Mouse (Mus musculus) central nervous system, embryonic 11.5 days (tissue): Measurements from ENCODE around the gene Mettl7b. TPM values are rescaled to one million over a fixed set of nuclear protein-coding genes. Genes with fewer than 3 reads are reported as not detected.

Experiments used
- polyA plus RNA-seq: library from polyadenylated mRNA; depleted of rRNA; stranded (reverse); fragments of >200 nt; gene quantifications from 2 replicates; pipeline ENCODE4 v1.2.3, GENCODE M21; 2012; rRNA removed

Mettl7b gene
- polyA plus RNA-seq = 0.04 TPM in 1 of 2 replicates, not detected in the other

DNA sequence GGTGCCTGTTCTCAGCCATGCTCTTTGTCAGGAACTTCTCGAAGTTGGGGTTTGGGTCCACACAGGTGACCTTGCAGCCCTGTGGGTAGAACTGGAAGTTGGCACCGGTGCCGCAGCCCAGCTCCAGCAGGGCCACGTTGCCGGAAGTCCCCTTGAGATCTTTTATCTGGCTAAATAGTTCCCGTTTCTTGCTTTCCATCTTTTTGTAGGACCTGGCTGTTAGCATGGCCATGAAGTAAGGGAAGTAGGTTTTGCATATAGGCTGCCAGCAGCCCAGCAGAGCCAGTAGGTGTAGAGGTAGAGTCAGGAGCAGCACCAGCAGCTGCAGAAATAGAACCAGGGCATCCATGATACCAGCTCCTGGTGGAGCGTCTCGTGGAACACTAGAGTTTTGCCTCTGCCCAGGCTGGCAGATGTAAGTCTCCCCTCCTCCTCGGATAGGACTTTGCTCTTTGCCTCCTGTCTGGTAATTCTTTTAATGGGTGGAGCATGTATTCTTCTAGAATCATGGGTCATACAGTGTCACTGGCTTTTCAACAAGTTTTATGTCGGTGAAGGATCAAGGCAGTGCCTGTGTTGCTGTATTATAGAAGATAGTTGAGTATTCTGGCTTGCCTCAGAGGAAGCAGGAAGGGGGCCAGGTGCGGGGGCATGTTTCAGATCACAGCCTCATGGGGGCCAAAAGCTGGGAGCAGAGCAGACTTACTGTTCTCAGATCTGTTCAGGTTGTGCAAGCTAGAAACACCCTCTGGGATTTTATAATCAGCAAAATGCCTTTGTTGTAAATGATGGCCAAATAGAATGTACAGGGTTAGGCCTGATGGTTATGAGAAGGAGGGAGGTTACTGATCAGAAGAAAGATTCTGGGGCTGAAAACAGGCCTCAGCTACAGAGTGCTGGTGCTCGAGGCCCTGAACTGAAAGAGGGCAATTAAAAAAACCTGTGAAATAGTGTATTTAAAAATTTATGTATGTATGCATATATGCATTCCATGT, at the start of gene Mettl7b:
Mettl7b (minus strand) TSS at position 399 of the 995 bp plus-strand sequence.

DNA sequence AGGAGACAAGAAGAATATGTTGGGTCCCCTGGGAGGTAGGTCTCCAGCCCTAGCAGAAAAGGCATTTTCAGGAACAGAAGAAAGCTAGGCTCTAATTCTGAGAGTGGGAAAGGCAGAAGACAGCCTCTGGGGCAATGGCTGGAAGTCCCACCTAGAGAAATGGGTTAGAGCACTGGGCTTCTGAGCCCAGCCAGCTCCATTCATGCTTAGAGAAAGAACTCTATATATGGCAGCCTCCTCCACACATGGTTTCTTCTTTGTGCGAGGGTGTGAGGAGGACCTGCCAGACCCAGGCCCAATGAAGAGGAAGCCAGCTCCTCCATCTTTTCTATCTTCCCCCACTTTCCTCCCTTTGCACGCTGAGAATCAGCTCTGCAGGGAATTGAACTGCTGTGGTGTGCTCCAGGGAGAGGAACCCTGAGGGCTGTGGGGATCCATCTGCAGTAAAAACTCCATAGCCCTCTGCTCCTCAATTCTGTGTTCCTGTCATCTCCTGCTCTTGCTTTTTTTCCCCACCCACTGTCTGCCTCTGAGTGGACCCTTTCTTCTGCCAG, 49.6 kb upstream of the Mettl7b start, which contains the start of gene Olfr763:
Olfr763 (plus strand) TSS at position 504 of the 554 bp plus-strand sequence.

DNA sequence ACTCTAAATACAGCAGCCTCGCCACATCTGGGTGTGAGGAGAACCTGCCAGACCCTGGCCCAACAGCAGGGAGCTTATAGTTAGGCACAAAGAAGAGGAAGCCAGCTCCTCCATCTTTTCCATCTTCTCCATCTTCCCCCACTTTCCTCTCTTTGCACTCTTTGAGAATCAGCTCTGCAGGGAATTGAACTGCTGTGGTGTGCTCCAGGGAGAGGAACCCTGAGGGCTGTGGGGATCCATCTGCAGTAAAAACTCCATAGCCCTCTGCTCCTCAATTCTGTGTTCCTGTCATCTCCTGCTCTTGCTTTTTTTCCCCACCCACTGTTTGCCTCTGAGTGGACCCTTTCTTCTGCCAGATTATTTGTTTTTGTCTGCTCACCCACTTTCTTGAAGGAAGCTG, 28.3 kb upstream of the Mettl7b start, which contains the start of gene Olfr9:
Olfr9 (plus strand) TSS at position 301 of the 400 bp plus-strand sequence.

GRCm38 (mm10) chr10:128933574-128933973, 27.2 kb downstream of the Mettl7b start, which contains the start of gene Itga7:
Gene Itga7, plus strand, starts transcription at chr10:128933818.

GRCm38 (mm10) chr10:128923935-128924334, 36.9 kb downstream of the Mettl7b start, which contains the start of gene Bloc1s1:
Gene Bloc1s1, minus strand, starts transcription at chr10:128924035.

DNA sequence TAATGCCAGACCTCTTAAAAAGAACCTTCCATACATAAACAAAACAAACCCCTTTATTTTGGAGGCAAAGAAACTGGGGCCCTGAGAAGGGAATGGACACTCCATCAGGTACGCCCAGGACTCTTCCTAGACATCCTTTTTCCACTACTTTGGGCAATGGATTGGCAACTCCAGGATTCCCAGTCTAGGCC, 38.1 kb downstream of the Mettl7b start, which contains the start of gene Rdh5:
Rdh5 (minus strand) TSS at position 67 of the 191 bp plus-strand sequence.

Other genes with a start within 250 kb of the Mettl7b start
- gene Dgka, start 216.1 kb downstream of the Mettl7b start, polyA plus RNA-seq = 6.9 and 8.4 TPM in 2 replicates
- gene Pym1, start 213.1 kb downstream of the Mettl7b start, polyA plus RNA-seq = 67.9 and 89.4 TPM in 2 replicates
- gene Mmp19, start 170.1 kb downstream of the Mettl7b start, polyA plus RNA-seq = 0.63 and 0.98 TPM in 2 replicates
- 31.5 and 33.5 TPM in 2 replicates for gene Dnajc14, start 156.9 kb downstream of the Mettl7b start, polyA plus RNA-seq
- gene Tmem198b, start 156.6 kb downstream of the Mettl7b start, polyA plus RNA-seq = 20.1 and 26.3 TPM in 2 replicates
- 179 and 285 TPM in 2 replicates for gene Sarnp, start 143.7 kb downstream of the Mettl7b start, polyA plus RNA-seq
- gene Ormdl2, start 139.3 kb downstream of the Mettl7b start, polyA plus RNA-seq = 28.3 and 45.2 TPM in 2 replicates
- gene Gdf11, start 69.3 kb downstream of the Mettl7b start, polyA plus RNA-seq = 17.2 and 21.7 TPM in 2 replicates
- 82.1 and 143 TPM in 2 replicates for gene Cd63, start 60.0 kb downstream of the Mettl7b start, polyA plus RNA-seq
- gene Rdh5, start 38.1 kb downstream of the Mettl7b start, polyA plus RNA-seq = 14.8 and 16.9 TPM in 2 replicates
- 223 and 301 TPM in 2 replicates for gene Bloc1s1, start 37.0 kb downstream of the Mettl7b start, polyA plus RNA-seq
- 3.0 and 4.4 TPM in 2 replicates for gene Itga7, start 27.2 kb downstream of the Mettl7b start, polyA plus RNA-seq
- gene Olfr9, start 28.4 kb upstream of the Mettl7b start, polyA plus RNA-seq = not detected in 2 replicates
- not detected in 2 replicates for gene Olfr763, start 49.8 kb upstream of the Mettl7b start, polyA plus RNA-seq
- not detected in 2 replicates for gene Olfr764-ps1, start 78.9 kb upstream of the Mettl7b start, polyA plus RNA-seq
- gene Olfr765, start 89.0 kb upstream of the Mettl7b start, polyA plus RNA-seq = not detected in 2 replicates
- not detected in 2 replicates for gene Olfr766-ps1, start 108.0 kb upstream of the Mettl7b start, polyA plus RNA-seq
- gene Olfr767, start 121.9 kb upstream of the Mettl7b start, polyA plus RNA-seq = not detected in 2 replicates
- gene Olfr768, start 138.4 kb upstream of the Mettl7b start, polyA plus RNA-seq = not detected in 2 replicates
- not detected in 2 replicates for gene Olfr769, start 156.9 kb upstream of the Mettl7b start, polyA plus RNA-seq
- not detected in 2 replicates for gene Olfr770, start 178.0 kb upstream of the Mettl7b start, polyA plus RNA-seq
- gene Olfr771, start 203.8 kb upstream of the Mettl7b start, polyA plus RNA-seq = not detected in 2 replicates
- not detected in 2 replicates for gene Olfr772, start 216.9 kb upstream of the Mettl7b start, polyA plus RNA-seq
- not detected in 2 replicates for gene Olfr773, start 226.4 kb upstream of the Mettl7b start, polyA plus RNA-seq